Mouse (Mus musculus) intestine, postnatal 0 days (tissue): ENCODE measurements around the gene Bcr. TPM values are rescaled to one million over a fixed set of nuclear protein-coding genes. Genes with fewer than 3 reads are reported as not detected.

Experiments
- ATAC-seq: fragments of 200-750 bp; cut with Nextera tagmentation; 2 replicates; pipeline ENCODE4 v1.8.0; 2017; ENCODE audit warnings: mild to moderate bottlenecking, moderate TSS enrichment, moderate library complexity
- H3K27ac ChIP-seq: fragments of 300-500 bp; sonication (generic); 2 replicates; pipeline ENCODE4 v1.5.1; 2014; ENCODE audit warnings: mild to moderate bottlenecking, low read depth, low read length, moderate library complexity
- H3K27me3 ChIP-seq: fragments of 300-500 bp; sonication (generic); replicated peaks from 2 replicates; pipeline ENCODE4 v1.6.1; 2014; ENCODE audit warnings: low read length, mixed read lengths; ENCODE audit not compliant: control insufficient read depth, insufficient read depth
- H3K36me3 ChIP-seq: fragments of 300-500 bp; sonication (generic); 2 replicates; pipeline ENCODE4 v1.6.1; 2014; ENCODE audit warnings: mild to moderate bottlenecking, moderate library complexity; ENCODE audit not compliant: control insufficient read depth, insufficient read depth
- H3K4me1 ChIP-seq: fragments of 300-500 bp; sonication (generic); replicated peaks from 2 replicates; pipeline ENCODE4 v1.6.1; 2014; ENCODE audit warnings: antibody characterized with exemption, low read length, mixed read lengths; ENCODE audit not compliant: control insufficient read depth, insufficient read depth
- H3K4me2 ChIP-seq: fragments of 300-500 bp; sonication (generic); replicated peaks from 2 replicates; pipeline ENCODE4 v1.6.1; 2014; ENCODE audit warnings: low read depth, mild to moderate bottlenecking, moderate library complexity
- H3K4me3 ChIP-seq: fragments of 300-500 bp; sonication (generic); 2 replicates; pipeline ENCODE4 v1.5.1; 2014; ENCODE audit warnings: low read depth, low read length
- H3K9ac ChIP-seq: fragments of 300-500 bp; sonication (generic); 2 replicates; pipeline ENCODE4 v1.6.1; 2014; ENCODE audit warnings: mild to moderate bottlenecking, low read depth, low read length
- H3K9me3 ChIP-seq: fragments of 300-500 bp; sonication (generic); 2 replicates; pipeline ENCODE4 v1.6.1; 2016; ENCODE audit warnings: mixed run types; ENCODE audit not compliant: control insufficient read depth
- CTCF ChIP-seq: sonication (generic); IDR thresholded peaks from 2 replicates; pipeline ENCODE4 v1.5.1; 2016; ENCODE audit warnings: low read depth, mild to moderate bottlenecking, control low read depth, antibody characterized with exemption, moderate library complexity
- WGBS: fragments of 180-500 bp; shearing (Covaris S2); extraction: QIAGEN DNeasy Blood & Tissue Kit; methylation state at CpG from one replicate; pipeline ENCODE4 v1.1.7; 2014; 5-methylcytosine and 5-hydroxymethylcytosine counted together
- polyA plus RNA-seq: library from polyadenylated mRNA; unstranded; fragments of >200 nt; fragmentation: Nextera tagmentation; extraction: Ambion mirVana; gene quantifications from 2 replicates; pipeline ENCODE4 v1.2.1, GENCODE M21; 2015

Gene Bcr
- polyA plus RNA-seq, 1 experiment from 2014 or later: 26.7 TPM

DNA sequence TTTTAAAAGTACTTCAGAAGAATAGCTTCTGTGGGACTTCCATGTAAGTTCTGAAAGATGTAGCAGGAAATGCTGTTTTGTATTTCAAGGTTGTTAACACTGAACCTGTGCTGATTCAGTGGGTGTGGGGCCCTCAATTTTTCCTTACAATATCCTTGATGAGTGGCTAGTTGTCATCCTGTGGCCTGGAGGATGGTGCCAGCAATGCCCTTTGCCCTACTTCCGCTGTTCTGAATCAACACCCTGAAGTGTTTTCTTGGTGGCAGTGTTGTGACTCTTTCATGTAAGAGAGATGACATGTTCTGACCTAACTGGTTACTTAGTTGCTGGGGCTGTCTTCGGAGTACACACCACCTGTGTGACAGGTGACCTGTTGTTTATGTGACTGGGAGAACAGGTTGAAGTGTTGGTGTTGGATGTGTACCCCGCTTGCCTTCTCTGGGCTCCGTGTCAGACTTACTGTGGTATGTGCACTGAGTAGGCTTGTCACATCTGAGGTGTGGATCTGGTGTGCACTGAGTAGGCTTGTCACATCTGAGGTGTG lies 172.3 kb downstream of the Bcr start:
- ATAC-seq: peak; percentile 67
- Histone ChIP-seq H3K4me3 (no peak overlapping the region), H3K4me2 (no peak overlapping the region), H3K9ac (no peak overlapping the region), H3K9me3 (no peaks in the 10 kb centered on the region), H3K4me1 (no peaks in the 10 kb centered on the region), H3K27ac (peak overlapping the region; percentile 73; the same call in 1 of the 2 replicates), H3K36me3 (peaks cover 26% of the 10 kb centered on the region), H3K27me3 (no peaks in the 10 kb centered on the region)
- 89% methylated on average over 4 of the region's 4 CpGs for WGBS
- TF ChIP-seq CTCF: no peak

DNA sequence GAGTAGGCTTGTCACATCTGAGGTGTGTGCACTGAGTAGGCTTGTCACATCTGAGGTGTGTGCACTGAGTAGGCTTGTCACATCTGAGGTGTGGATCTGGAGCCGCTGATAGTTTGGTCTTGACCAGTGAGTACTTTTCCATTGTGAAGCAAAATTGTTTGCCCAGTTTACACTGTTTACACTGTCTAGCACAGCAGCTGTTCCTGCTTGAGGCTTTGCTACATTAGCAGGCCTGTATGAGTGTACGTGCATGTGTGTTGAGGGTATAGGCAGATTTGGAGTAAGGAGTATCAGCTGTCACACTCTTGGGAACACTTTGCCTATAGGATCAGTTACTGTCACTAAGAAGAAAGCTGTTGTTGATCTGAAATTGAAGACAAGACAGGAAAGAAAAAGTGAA lies 173.1 kb downstream of the Bcr start:
- ATAC-seq: no peak
- H3K4me2 ChIP-seq: no peak overlapping the region
- TF ChIP-seq CTCF: no peak
- H3K9me3 ChIP-seq: no peaks in the 10 kb centered on the region
- no peak overlapping the region for H3K4me3 ChIP-seq
- H3K36me3 ChIP-seq: peaks cover 26% of the 10 kb centered on the region
- H3K9ac ChIP-seq: no peak overlapping the region
- no peak overlapping the region for H3K27ac ChIP-seq
- H3K4me1 ChIP-seq: no peaks in the 10 kb centered on the region
- 63% methylated on average over 2 of the region's 2 CpGs for WGBS
- H3K27me3 ChIP-seq: no peaks in the 10 kb centered on the region

Other genes starting within 250 kb of the Bcr start
- 1.7 and 2.4 TPM in 2 replicates for gene Gnaz, start 93.4 kb upstream of the Bcr start, polyA plus RNA-seq
- gene Rsph14, start 28.0 kb upstream of the Bcr start, polyA plus RNA-seq: not detected in 2 replicates
- gene Rab36, start 23.5 kb upstream of the Bcr start, polyA plus RNA-seq: 1.5 TPM in 2 replicates
- 13.0 and 14.2 TPM in 2 replicates for gene Specc1l, start 151.5 kb downstream of the Bcr start, polyA plus RNA-seq